Mouse (Mus musculus) right cerebral cortex, postnatal 4 days (tissue): Measurements from ENCODE around the gene Cdk5rap1.
"Not testable (repeated sequence)": the region's sequence is repeated elsewhere in the genome, so short reads cannot be mapped to it uniquely, and the experiment has no call there.

Experiments used
- DNase-seq: peaks from one replicate; pipeline ENCODE4 v3.0.0-alpha.2; 2022

The Cdk5rap1 gene

DNA sequence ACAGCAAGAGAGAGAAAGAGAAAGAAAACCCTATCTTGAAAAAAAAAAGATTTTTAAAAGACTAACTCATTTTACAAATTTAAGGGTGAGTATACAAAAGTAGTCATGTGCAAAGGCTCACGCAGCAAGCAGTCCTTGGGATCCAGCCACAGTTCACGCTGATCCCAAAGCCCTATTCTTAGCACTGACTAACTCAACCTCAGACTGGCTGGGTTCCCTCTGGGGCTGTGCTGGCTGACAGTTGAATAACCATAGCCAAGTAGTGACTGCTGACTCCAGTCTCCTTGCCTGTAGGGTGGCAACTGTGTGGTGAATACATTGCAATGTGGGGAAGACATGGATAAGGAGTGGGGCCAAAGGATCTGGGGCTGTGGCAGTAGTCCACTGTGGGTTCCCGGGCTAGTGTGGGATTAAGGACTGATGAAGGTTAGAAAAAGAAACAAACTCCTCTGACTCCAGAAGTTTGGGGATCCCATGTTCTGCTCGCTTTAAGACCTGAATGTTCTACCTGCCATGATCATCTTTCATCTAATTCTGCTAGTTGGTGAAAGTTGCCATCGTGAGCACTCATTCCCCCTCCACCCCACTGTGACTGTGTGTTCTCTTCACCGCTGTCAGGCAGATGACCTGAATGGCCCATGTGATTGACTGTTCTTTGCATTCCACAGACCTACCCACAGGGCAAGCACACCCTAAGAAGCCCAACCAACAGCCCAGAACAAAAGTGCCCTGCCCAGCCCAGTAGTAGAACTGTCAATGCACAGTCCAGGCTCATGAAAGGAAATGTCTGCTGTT, 2.2 kb upstream of the Cdk5rap1 start:
- no peak for DNase-seq

DNA sequence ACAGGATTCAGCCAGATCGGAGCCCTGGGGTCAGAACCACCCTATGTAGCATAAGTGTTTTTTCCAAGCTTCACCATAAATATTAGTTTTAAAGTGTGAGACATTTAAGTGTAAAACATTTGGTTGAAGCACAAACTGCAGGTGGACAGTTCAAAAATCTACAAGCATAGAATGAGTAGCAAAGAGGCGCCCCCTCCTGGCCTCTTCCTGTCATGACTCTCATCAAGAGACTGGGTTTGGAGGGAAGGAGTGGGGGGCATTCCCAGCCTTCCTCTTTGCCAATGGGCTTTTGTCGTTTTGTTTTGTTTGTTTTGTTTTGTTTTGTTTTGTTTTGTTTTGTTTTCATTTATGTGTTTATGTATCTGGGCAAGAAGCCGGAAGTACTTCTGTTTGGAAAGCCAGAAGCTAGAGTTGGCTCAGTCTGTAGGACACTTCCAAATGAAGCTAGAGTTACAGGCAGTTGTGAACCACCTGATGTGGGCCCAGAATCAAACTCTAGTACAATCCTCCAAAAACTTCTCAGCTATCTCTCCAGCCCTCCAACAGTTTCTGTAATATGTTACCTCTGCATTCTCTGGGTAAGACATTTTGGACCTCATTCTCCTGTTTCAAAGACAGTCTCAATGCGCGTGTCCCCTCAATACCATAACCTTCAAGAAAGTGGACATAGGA, 1.3 kb upstream of the Cdk5rap1 start:
- DNase-seq = peak; percentile 83

DNA sequence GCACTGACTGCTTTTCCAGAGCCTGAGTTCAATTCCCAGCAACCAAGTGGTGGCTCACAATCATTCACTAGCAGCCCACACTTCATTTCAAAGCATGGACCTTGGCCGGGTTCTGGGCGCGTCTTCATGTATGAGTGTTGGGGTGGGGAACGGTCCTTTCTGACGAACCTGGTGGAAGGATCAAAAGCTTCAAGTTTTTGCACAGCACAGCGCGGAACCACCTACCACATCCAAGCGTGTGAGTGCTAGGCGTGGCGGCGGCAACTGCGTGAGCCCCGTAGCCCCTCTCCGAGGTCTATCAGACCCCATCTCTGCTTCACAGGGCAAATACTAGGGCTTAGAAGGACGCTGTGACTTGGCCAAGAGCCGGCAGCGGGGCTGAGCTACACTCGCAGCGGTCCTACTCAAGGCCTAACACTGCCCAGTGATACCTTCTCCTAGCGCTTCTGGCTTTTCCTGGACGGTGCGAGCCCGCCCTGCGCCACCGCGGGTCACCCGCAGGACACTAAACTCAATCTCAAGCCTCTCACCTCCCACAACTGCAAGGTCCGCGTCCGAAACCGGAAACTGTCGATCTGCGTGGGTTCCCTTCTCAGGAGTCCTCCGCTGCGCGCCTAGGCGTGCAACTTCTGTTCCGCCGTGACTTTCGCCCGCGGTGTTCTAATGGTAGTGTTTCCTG, 520 bp downstream of the Cdk5rap1 start:
- DNase-seq = peak; percentile 88

DNA sequence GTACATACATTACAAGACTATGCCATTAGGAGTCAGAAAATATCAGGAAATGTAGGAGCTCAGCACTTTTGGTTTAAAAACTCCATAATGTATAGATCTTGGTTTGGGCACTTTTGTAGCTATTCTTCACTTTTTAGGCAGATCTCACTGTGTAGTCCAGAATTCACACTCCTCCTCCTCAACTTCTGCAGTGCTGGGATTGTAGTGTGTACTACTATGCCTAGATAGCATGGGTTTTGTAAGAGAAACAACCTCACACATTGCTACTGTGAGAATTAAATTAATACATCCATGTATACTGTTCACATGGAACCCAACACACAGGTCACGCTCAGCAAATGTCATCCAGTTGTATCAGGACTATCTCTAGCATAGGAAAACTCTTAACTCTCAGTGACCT, 5.3 kb downstream of the Cdk5rap1 start:
- no peak for DNase-seq

- DNase-seq = not testable (repeated sequence)
Measured at GRCm38 (mm10) chr2:154354000-154354425, 18.8 kb downstream of the Cdk5rap1 start.

GRCm38 (mm10) chr2:154348152-154348551, 24.7 kb downstream of the Cdk5rap1 start:
- DNase-seq = no peak

GRCm38 (mm10) chr2:154339356-154339755, 33.5 kb downstream of the Cdk5rap1 start:
- no peak for DNase-seq

DNA sequence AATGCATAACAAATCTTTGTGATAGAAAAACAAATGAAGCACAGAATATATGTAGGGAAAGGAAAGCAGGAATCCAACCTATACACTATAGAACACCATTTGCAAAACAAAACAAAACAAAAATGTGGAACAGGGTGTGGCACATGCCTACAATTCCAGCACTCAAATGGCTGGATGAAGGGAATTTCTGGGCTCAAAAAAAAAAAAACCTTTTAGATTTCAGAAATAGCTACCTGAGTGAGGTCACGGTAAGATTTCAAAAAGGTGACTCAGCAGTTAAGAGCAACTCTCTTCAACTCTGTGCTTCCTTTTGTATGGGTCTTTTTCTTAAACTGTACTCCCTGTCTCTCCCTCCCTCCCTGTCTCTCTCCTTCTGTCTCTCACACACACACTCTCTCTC, 34.6 kb downstream of the Cdk5rap1 start:
- DNase-seq = no peak

DNA sequence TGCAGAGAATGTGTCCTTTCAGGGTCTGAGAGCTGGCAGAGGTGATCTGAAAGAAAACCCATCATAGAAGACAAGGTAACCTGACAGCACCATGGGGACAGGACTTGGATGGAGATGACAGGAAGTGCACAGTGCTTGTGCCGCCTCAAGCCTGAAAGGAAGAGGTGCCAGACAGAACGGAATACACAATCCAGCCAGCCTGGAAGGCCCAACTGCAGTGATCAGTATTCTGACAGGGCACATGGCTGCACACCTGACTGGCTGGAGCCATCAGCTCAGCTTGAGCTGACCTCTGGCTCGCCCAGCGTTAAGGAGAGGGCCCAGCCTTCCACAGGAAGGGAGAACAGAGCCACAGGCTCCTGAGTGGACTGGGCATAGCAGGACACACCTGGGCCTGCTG, 37.2 kb downstream of the Cdk5rap1 start:
- no peak for DNase-seq

- no peak for DNase-seq
Measured at GRCm38 (mm10) chr2:154326852-154327251, 46.0 kb downstream of the Cdk5rap1 start.

DNA sequence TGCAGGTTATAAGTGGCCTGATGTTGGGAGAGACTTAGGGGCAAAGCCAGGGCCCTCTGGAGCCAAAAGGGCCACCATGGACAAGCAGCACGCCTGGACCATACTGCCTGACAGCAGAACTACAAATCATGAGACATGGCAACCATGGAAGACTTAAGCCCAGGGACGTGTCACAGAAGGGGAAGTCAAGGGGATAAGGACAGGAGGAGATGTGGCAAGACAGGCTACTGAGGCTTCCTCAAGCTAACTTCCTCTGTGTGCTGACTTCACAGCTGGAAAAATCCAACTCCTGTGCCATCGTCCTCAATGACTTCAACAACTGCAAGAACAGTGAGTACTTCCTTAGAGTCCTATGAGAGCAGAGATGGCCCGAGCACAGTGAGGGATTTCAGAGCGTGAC, 59.0 kb downstream of the Cdk5rap1 start:
- DNase-seq = not testable (repeated sequence)

DNA sequence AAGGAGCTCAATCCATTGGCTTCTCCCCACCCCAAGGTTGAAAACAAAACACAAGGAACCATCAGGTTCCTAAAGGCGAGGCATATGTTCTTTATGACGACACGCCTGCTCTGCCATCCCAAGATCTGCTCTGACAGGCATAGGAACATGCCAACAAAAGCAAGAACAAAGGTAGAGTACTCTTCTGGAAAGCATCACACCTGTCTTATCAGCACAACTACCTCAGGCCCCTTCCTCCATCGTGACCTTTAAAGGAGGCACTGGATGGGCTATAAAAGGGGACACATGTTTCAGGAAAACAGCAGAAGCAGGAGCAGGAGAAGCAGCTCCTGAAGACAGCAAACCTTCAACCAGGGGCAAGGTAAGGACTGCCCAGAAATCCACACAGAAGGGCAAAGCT, 65.9 kb downstream of the Cdk5rap1 start, which contains the start of gene Bpifb9b:
Gene Bpifb9b (plus strand): TSS at position 301 of the 400 bp plus-strand sequence.
- DNase-seq = not testable (repeated sequence)

- DNase-seq = not testable (repeated sequence)
Measured at GRCm38 (mm10) chr2:154304604-154305003, 68.2 kb downstream of the Cdk5rap1 start.

DNA sequence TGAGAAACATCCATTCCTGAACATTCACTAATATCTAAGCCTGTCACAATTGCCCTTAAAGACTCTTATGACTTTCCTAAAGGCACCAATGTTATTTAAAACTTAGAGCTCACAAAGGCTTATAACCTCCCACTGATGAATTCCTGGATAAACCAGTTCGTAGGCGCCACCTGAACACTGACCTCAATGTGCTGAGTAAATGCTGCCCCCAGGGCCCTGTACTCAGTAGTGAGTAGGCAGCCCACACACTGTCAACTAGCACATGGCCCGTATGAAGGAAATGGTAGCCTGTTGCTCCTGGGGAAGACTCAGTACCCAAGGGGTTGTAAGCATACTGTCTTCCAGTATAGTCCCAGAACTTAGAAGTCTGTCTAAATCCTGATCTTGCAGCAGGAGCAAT, 71.0 kb downstream of the Cdk5rap1 start:
- no peak for DNase-seq

- DNase-seq = peak; percentile 73
Measured at GRCm38 (mm10) chr2:154300496-154300895, 72.3 kb downstream of the Cdk5rap1 start.

DNA sequence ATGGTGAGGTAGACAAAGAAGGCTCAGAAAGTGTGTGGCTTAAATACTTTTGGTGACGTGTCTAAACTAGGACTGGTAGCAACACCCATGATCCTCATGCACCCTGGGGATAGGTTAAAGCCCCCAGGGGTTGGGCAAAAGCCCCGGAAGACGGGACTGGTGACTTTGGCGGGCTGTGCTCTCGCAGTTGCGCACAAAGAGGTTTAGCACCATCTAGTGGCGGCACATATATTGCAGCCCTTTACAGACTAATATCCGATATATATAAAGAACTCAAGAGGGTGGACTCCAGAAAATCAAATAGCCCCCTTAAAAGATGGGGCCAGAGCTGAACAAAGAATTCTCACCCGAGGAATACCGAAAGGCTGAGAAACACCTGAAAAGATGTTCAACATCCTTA, 78.1 kb downstream of the Cdk5rap1 start:
- peak; percentile 44 for DNase-seq

DNA sequence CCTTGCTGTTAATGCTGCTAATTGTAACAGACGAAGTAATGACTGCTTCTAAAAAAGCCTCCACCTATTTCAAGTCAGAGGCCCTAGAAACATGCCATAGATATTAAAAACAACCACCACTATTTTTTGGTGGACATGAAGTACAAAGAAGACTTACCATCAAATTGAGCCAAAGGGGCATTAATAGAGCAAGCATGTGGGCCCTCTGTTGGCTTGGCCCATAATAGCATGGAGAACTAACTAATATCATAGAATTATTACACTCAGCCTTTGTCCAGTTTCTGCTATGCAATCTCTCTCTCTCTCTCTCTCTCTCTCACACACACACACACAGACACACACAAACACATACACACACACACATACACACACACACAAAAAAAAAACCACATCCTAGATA, 80.0 kb downstream of the Cdk5rap1 start:
- no peak for DNase-seq

DNA sequence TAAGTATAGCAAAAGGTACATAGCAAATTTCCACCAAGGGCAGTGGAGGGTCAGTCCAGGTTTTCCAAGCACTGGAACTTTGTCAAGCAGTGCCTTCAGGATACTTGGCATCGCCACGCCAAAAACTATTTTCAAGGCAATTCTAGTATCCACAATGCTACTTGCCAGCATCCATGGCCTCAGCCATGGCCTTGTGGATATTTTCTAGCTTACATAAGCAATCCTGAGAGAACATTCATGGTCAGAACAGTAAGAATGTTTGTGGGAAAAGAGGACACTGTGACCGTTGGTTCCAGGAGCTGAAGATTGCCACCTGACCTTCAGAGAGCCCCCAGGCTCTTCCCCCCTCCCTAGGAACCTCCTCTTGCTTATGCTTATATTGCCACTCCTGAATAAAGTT, 80.9 kb downstream of the Cdk5rap1 start:
- DNase-seq = not testable (repeated sequence)
